Mouse (Mus musculus) hindbrain, embryonic 10.5 days (tissue): ENCODE results near the gene Usmg5. TPM values are rescaled to one million over a fixed set of nuclear protein-coding genes. Genes with fewer than 3 reads are reported as not detected.
A peak's percentile ranks its signal among the peaks of the same experiment; 100 is the strongest.
"Not testable (repeated sequence)": the region's sequence is repeated elsewhere in the genome, so short reads cannot be mapped to it uniquely, and the experiment has no call there.

Experiments used
- DNase-seq: peaks from one replicate; pipeline ENCODE4 v3.0.0-alpha.2; 2017; ENCODE audit warnings: low spot score
- H3K27ac ChIP-seq: fragments of 300-500 bp; sonication (generic); 2 replicates; pipeline ENCODE4 v1.5.1; 2016; ENCODE audit warnings: mild to moderate bottlenecking, moderate library complexity
- H3K27me3 ChIP-seq: fragments of 300-500 bp; sonication (generic); 2 replicates; pipeline ENCODE4 v1.6.1; 2016; ENCODE audit warnings: mild to moderate bottlenecking; ENCODE audit not compliant: poor library complexity, insufficient read depth, severe bottlenecking
- H3K36me3 ChIP-seq: fragments of 300-500 bp; sonication (generic); 2 replicates; pipeline ENCODE4 v1.6.1; 2016; ENCODE audit warnings: mild to moderate bottlenecking, moderate library complexity
- H3K4me1 ChIP-seq: fragments of 300-500 bp; sonication (generic); replicated peaks from 2 replicates; pipeline ENCODE4 v1.6.1; 2016; ENCODE audit warnings: mild to moderate bottlenecking
- H3K4me3 ChIP-seq: fragments of 300-500 bp; sonication (generic); 2 replicates; pipeline ENCODE4 v1.5.1; 2016; ENCODE audit warnings: mild to moderate bottlenecking, moderate library complexity
- H3K9me3 ChIP-seq: fragments of 300-500 bp; sonication (generic); 2 replicates; pipeline ENCODE4 v1.6.1; 2016; ENCODE audit warnings: mild to moderate bottlenecking, moderate library complexity
- WGBS: fragments of 180-500 bp; shearing (Covaris S2); methylation state at CpG from one replicate; pipeline ENCODE4 v1.1.7; 2016; 5-methylcytosine and 5-hydroxymethylcytosine counted together
- polyA plus RNA-seq: library from polyadenylated mRNA; unstranded; fragments of >200 nt; fragmentation: Nextera tagmentation; extraction: Ambion mirVana; gene quantifications from 2 replicates; pipeline ENCODE4 v1.2.1, GENCODE M21; 2016

Gene Usmg5
- polyA plus RNA-seq: 1,105 and 1,298 TPM in 2 replicates

GRCm38 (mm10) chr19:47090550-47091156 is at the start of gene Usmg5, which contains the start of gene Pdcd11:
Usmg5 (minus strand) TSS chr19:47090647.
Pdcd11 (plus strand) TSS chr19:47090768.
- Histone ChIP-seq H3K27ac (peak within 1 kb of the TSS; percentile 93), H3K4me1 (peaks cover 24% of the 10 kb centered on the region), H3K27me3 (no peaks in the 10 kb centered on the region), H3K4me3 (peak within 1 kb of the TSS; percentile 98), H3K9me3 (no peaks in the 10 kb centered on the region), H3K36me3 (peaks cover 59% of the 10 kb centered on the region)
- WGBS: under 1% methylated on average over 56 of the region's 56 CpGs
- peak; percentile 97 for DNase-seq

- H3K9me3 ChIP-seq, H3K36me3 ChIP-seq, H3K27ac ChIP-seq, H3K4me3 ChIP-seq, DNase-seq: not testable (repeated sequence)
- 42% methylated on average over 7 of the region's 7 CpGs for WGBS
- H3K4me1 ChIP-seq: peaks cover 35% of the 10 kb centered on the region
- H3K27me3 ChIP-seq: peaks cover 20% of the 10 kb centered on the region
Measured at GRCm38 (mm10) chr19:47139611-47140010, 49.2 kb upstream of the Usmg5 start.

GRCm38 (mm10) chr19:47137771-47138421 is 47.4 kb upstream of the Usmg5 start, which contains the start of gene Calhm2:
Calhm2 (minus strand) TSS chr19:47138294.
- Histone ChIP-seq H3K36me3 (peaks cover 6% of the 10 kb centered on the region), H3K9me3 (no peaks in the 10 kb centered on the region), H3K4me1 (peaks cover 32% of the 10 kb centered on the region), H3K4me3 (peak within 1 kb of the TSS; percentile 45), H3K27ac (peak within 1 kb of the TSS; percentile 84), H3K27me3 (peaks cover 20% of the 10 kb centered on the region)
- 9% methylated on average over 28 of the region's 28 CpGs for WGBS
- peak; percentile 45 for DNase-seq

GRCm38 (mm10) chr19:47137051-47137581 is 46.7 kb upstream of the Usmg5 start:
- Histone ChIP-seq H3K9me3 (no peaks in the 10 kb centered on the region), H3K27me3 (peaks cover 20% of the 10 kb centered on the region), H3K4me1 (peaks cover 32% of the 10 kb centered on the region), H3K4me3 (peak overlapping the region; percentile 45), H3K27ac (peak overlapping the region; percentile 84), H3K36me3 (peaks cover 14% of the 10 kb centered on the region)
- 52% methylated on average over 6 of the region's 6 CpGs for WGBS
- DNase-seq: no peak

GRCm38 (mm10) chr19:47136170-47136569 is 45.7 kb upstream of the Usmg5 start:
- Histone ChIP-seq H3K36me3 (peaks cover 24% of the 10 kb centered on the region), H3K27ac (peak overlapping the region; percentile 50; the same call in 1 of the 2 replicates), H3K4me3 (no peak overlapping the region), H3K4me1 (peaks cover 32% of the 10 kb centered on the region), H3K9me3 (no peaks in the 10 kb centered on the region), H3K27me3 (peaks cover 20% of the 10 kb centered on the region)
- no peak for DNase-seq
- WGBS: 88% methylated on average over 5 of the region's 5 CpGs

GRCm38 (mm10) chr19:47135568-47135967 is 45.1 kb upstream of the Usmg5 start:
- Histone ChIP-seq H3K27me3 (peaks cover 20% of the 10 kb centered on the region), H3K4me1 (peaks cover 32% of the 10 kb centered on the region), H3K27ac (peak overlapping the region; percentile 50; the same call in 1 of the 2 replicates), H3K4me3 (no peak overlapping the region), H3K9me3 (no peaks in the 10 kb centered on the region), H3K36me3 (peaks cover 30% of the 10 kb centered on the region)
- 88% methylated on average over 17 of the region's 17 CpGs for WGBS
- no peak for DNase-seq

- Histone ChIP-seq H3K36me3 (peaks cover 54% of the 10 kb centered on the region), H3K27ac (no peak overlapping the region)
- 93% methylated on average over 7 of the region's 7 CpGs for WGBS
Measured at GRCm38 (mm10) chr19:47133161-47133560, 42.7 kb upstream of the Usmg5 start.

GRCm38 (mm10) chr19:47130551-47131125 is 40.2 kb upstream of the Usmg5 start:
- no peak for DNase-seq

More at GRCm38 (mm10) chr19:47133161-47133560, 42.7 kb upstream of the Usmg5 start:
- Histone ChIP-seq H3K4me3 (no peak overlapping the region), H3K4me1 (peaks cover 23% of the 10 kb centered on the region), H3K9me3 (no peaks in the 10 kb centered on the region), H3K27me3 (peaks cover 8% of the 10 kb centered on the region; the same call in 1 of the 2 replicates)
- no peak for DNase-seq

GRCm38 (mm10) chr19:47128835-47129234 is 38.4 kb upstream of the Usmg5 start:
- Histone ChIP-seq H3K27me3 (no peaks in the 10 kb centered on the region), H3K36me3 (peaks cover 97% of the 10 kb centered on the region), H3K27ac (no peak overlapping the region), H3K4me3 (no peak overlapping the region), H3K9me3 (no peaks in the 10 kb centered on the region), H3K4me1 (no peaks in the 10 kb centered on the region)
- DNase-seq: no peak
- WGBS: 94% methylated on average over 11 of the region's 11 CpGs

More at GRCm38 (mm10) chr19:47130551-47131125, 40.2 kb upstream of the Usmg5 start:
- H3K36me3 ChIP-seq: peaks cover 79% of the 10 kb centered on the region
- H3K4me3 ChIP-seq: no peak overlapping the region
- no peaks in the 10 kb centered on the region for H3K27me3 ChIP-seq
- 93% methylated on average over 15 of the region's 15 CpGs for whole genome bisulfite sequencing
- H3K4me1 ChIP-seq: no peaks in the 10 kb centered on the region
- H3K27ac ChIP-seq: no peak overlapping the region
- no peaks in the 10 kb centered on the region for H3K9me3 ChIP-seq

GRCm38 (mm10) chr19:47128164-47128563 is 37.7 kb upstream of the Usmg5 start:
- H3K36me3 ChIP-seq: peaks cover 100% of the 10 kb centered on the region
- no peaks in the 10 kb centered on the region for H3K4me1 ChIP-seq
- H3K4me3 ChIP-seq: no peak overlapping the region
- WGBS: 96% methylated on average over 10 of the region's 10 CpGs
- no peak overlapping the region for H3K27ac ChIP-seq
- no peaks in the 10 kb centered on the region for H3K27me3 ChIP-seq
- DNase-seq: no peak
- H3K9me3 ChIP-seq: no peaks in the 10 kb centered on the region

GRCm38 (mm10) chr19:47122802-47123201 is 32.4 kb upstream of the Usmg5 start:
- peak; percentile 40 for DNase-seq
- peaks cover 87% of the 10 kb centered on the region for H3K36me3 ChIP-seq

GRCm38 (mm10) chr19:47121054-47121453 is 30.6 kb upstream of the Usmg5 start:
- peak; percentile 16 for DNase-seq
- Histone ChIP-seq H3K4me1 (no peaks in the 10 kb centered on the region), H3K27me3 (no peaks in the 10 kb centered on the region), H3K9me3 (no peaks in the 10 kb centered on the region), H3K4me3 (no peak overlapping the region), H3K27ac (no peak overlapping the region), H3K36me3 (peaks cover 87% of the 10 kb centered on the region)
- 50% methylated on average over 4 of the region's 4 CpGs for WGBS

More at GRCm38 (mm10) chr19:47122802-47123201, 32.4 kb upstream of the Usmg5 start:
- no peaks in the 10 kb centered on the region for H3K27me3 ChIP-seq
- 27% methylated on average over 2 of the region's 2 CpGs for WGBS
- H3K4me3 ChIP-seq: no peak overlapping the region
- H3K9me3 ChIP-seq: no peaks in the 10 kb centered on the region
- no peaks in the 10 kb centered on the region for H3K4me1 ChIP-seq
- H3K27ac ChIP-seq: no peak overlapping the region
